Mouse (Mus musculus): Measurements from ENCODE around the gene Pnpla8. TPM values are rescaled to one million over a fixed set of nuclear protein-coding genes. Genes with fewer than 3 reads are reported as not detected.

The Pnpla8 gene
- total and polyA plus RNA-seq, 3 experiments, result 8.0 to 15.9 TPM; not detected in 1

GRCm38 (mm10) chr12:44211555-44211954, 9.6 kb upstream of the Pnpla8 start:
- no peak overlapping the region for H3K27ac ChIP-seq (ENCODE audit: control insufficient read depth, low read depth, low read length)
- peaks cover 2 to 12% of the 10 kb centered on the region in 2 experiments for H3K36me3 ChIP-seq (ENCODE audit: control insufficient read depth in 1 of 2, insufficient read depth in 2 of 2, low read length in 2 of 2)
- TF ChIP-seq TCF12 (IDR thresholded peaks at IDR 0.05; ENCODE audit: low read depth, low read length) (no peak), USF2 (IDR thresholded peaks at IDR 0.05; ENCODE audit: borderline replicate concordance in 1 of 2, insufficient read depth in 1 of 2, low read depth in 1 of 2, low read length in 2 of 2) (no peak), CTCF (IDR thresholded peaks at IDR 0.05 in 2 of 3, conservative IDR thresholded peaks at IDR 0.05 in 1 of 3; ENCODE audit: control insufficient read depth in 1 of 3, insufficient read depth in 1 of 3, low read depth in 2 of 3, low read length in 3 of 3, poor library complexity in 1 of 3, severe bottlenecking in 1 of 3) (no peak), SMC3 (IDR thresholded peaks at IDR 0.05; ENCODE audit: low read depth, low read length) (no peak), EP300 (IDR thresholded peaks at IDR 0.05; ENCODE audit: low read depth in 1 of 2, low read length in 2 of 2) (no peak), ZMIZ1 (IDR thresholded peaks at IDR 0.05; ENCODE audit: low read depth, low read length) (no peak), GATA1 (IDR thresholded peaks at IDR 0.05; ENCODE audit: low read depth, low read length) (no peak), MYB (IDR thresholded peaks at IDR 0.05; ENCODE audit: low read depth, low read length) (no peak), ELF1 (IDR thresholded peaks at IDR 0.05; ENCODE audit: low read depth, low read length) (no peak), KAT2A (conservative IDR thresholded peaks at IDR 0.05; ENCODE audit: low read depth, low read length) (no peak), UBTF (IDR thresholded peaks at IDR 0.05; ENCODE audit: borderline replicate concordance, insufficient read depth, low read depth, low read length) (no peak), SIN3A (IDR thresholded peaks at IDR 0.05; ENCODE audit: low read length) (no peak), CHD2 (IDR thresholded peaks at IDR 0.05; ENCODE audit: low read length) (no peak), MYC (IDR thresholded peaks at IDR 0.05; ENCODE audit: low read depth, low read length) (no peak), CHD1 (IDR thresholded peaks at IDR 0.05; ENCODE audit: low read depth, low read length) (no peak), MXI1 (IDR thresholded peaks at IDR 0.05; ENCODE audit: low read depth, low read length) (no peak), MAFK (IDR thresholded peaks at IDR 0.05; ENCODE audit: borderline replicate concordance, low read depth, low read length) (no peak), USF1 (IDR thresholded peaks at IDR 0.05; ENCODE audit: low read depth, low read length) (no peak), TAL1 (IDR thresholded peaks at IDR 0.05; ENCODE audit: low read length) (no peak), HCFC1 (IDR thresholded peaks at IDR 0.05; ENCODE audit: low read depth, low read length) (no peak)
- no peaks in the 10 kb centered on the region for H3K27me3 ChIP-seq (ENCODE audit: control insufficient read depth in 1 of 2, insufficient read depth in 2 of 2, low read length in 2 of 2)
- no peak overlapping the region for H3K4me3 ChIP-seq (ENCODE audit: control insufficient read depth in 1 of 2, insufficient read depth in 1 of 2, low read depth in 2 of 2, low read length in 2 of 2)
- no peak overlapping the region for H3K9ac ChIP-seq (ENCODE audit: control insufficient read depth, low read depth, low read length, poor library complexity, severe bottlenecking)
- peaks cover 2 to 8% of the 10 kb centered on the region in 2 experiments; a peak in 3 of 4 replicates for H3K4me1 ChIP-seq (ENCODE audit: control insufficient read depth in 1 of 2, insufficient read depth in 2 of 2, low read length in 2 of 2)
- H3K79me2 ChIP-seq (ENCODE audit: control insufficient read depth, insufficient read depth, low read length, poor library complexity), result peaks cover 2% of the 10 kb centered on the region; the same call in 1 of the 2 replicates
- no peaks in the 10 kb centered on the region for H3K9me3 ChIP-seq (replicated peaks; ENCODE audit: insufficient read depth, low read length)
- no peak for DNase-seq (ENCODE audit: low read depth, low spot score)
